Mouse (Mus musculus): ENCODE measurements at regions not wholly inside any gene's neighbourhood (a gene's known extent, or its start where the extent isn't known, plus 50 kb on each side); places are given as distances from the start of the nearest gene placed in this dataset.

DNA sequence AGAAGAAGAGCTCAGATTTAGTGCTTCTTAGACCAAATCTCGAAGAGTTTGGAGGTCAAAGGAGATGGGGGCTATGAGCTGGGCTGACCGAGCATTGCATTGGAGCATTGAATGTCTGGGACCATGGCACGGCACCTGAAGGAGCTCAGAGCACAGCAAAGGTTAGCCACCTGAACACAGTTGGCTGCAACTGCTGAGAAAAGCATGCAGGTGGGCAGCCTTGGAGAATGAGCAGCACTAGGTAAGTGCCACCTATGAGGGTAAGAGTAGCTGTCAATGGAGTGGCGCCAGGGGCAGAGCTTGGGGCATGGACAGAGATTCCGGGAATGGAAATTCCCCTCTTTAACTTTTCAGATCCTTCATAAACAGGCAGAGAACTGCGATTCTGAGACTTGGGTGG, 305.7 kb downstream of the Fut8 start:
- H3K4me1 ChIP-seq (ENCODE audit: control insufficient read depth, insufficient read depth, insufficient read length, low read length) = no peaks in the 10 kb centered on the region
- no peak overlapping the region for H3K4me3 ChIP-seq (ENCODE audit: insufficient read depth, low read depth, low read length)
- H3K27ac ChIP-seq (replicated peaks; ENCODE audit: low read depth, low read length) = no peak overlapping the region

GRCm38 (mm10) chr12:77546165-77546564, 308.2 kb downstream of the Fut8 start:
- Histone ChIP-seq H3K27ac (replicated peaks; ENCODE audit: low read depth, low read length) (no peak overlapping the region), H3K4me3 (ENCODE audit: insufficient read depth, low read depth, low read length) (no peak overlapping the region), H3K4me1 (ENCODE audit: control insufficient read depth, insufficient read depth, insufficient read length, low read length) (no peaks in the 10 kb centered on the region)

- Histone ChIP-seq H3K27ac (replicated peaks; ENCODE audit: low read depth, low read length) (no peak overlapping the region), H3K4me3 (ENCODE audit: insufficient read depth, low read depth, low read length) (no peak overlapping the region), H3K4me1 (ENCODE audit: control insufficient read depth, insufficient read depth, insufficient read length, low read length) (no peaks in the 10 kb centered on the region)
Measured at GRCm38 (mm10) chr12:77568286-77568685, 330.4 kb downstream of the Fut8 start.

GRCm38 (mm10) chr12:77570501-77570900, 332.6 kb downstream of the Fut8 start:
- Histone ChIP-seq H3K4me1 (ENCODE audit: control insufficient read depth, insufficient read depth, insufficient read length, low read length) (no peaks in the 10 kb centered on the region), H3K4me3 (ENCODE audit: insufficient read depth, low read depth, low read length) (no peak overlapping the region), H3K27ac (replicated peaks; ENCODE audit: low read depth, low read length) (no peak overlapping the region)

DNA sequence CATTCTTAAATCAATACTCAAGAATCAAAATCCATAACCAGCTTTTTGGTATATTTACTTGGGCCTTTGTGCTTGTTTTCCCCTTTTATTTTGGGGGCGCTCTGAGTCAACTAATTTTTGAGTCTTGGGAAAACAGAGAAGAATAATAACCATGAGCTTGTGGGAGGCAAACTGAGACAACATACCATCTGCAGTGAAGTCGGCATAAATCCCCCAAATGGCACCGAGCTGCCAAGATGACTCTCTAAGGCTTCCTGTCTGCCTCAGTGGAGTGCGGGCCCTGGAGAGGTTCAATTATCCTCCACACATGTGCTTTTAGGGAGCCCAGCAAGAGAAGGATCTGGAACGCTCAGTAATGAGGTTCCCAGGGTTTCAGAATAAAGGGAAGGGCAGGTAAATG, 333.1 kb downstream of the Fut8 start:
- Histone ChIP-seq H3K4me1 (ENCODE audit: control insufficient read depth, insufficient read depth, insufficient read length, low read length) (no peaks in the 10 kb centered on the region), H3K27ac (replicated peaks; ENCODE audit: low read depth, low read length) (no peak overlapping the region), H3K4me3 (ENCODE audit: insufficient read depth, low read depth, low read length) (no peak overlapping the region)

DNA sequence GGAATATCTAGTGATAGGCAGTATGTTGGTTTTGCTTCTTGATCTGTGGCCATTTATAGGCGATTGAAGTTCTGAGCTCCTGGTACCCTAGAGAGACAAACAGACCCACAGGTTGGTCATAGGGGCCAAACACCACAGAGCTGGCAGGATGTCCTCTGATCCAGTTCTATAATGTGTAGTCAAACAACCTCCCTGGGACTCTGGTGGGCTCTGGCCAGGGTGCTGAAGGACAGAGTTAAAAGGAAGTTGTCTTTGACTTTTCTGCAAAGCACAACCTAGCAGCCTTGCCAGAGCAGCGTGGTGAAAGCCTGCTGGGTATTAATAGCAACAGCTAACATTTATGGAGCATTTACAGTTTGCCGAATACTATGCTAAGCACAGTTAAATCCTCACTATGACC, 337.1 kb downstream of the Fut8 start:
- H3K4me1 ChIP-seq (ENCODE audit: control insufficient read depth, insufficient read depth, insufficient read length, low read length) = no peaks in the 10 kb centered on the region
- H3K4me3 ChIP-seq (ENCODE audit: insufficient read depth, low read depth, low read length) = no peak overlapping the region

DNA sequence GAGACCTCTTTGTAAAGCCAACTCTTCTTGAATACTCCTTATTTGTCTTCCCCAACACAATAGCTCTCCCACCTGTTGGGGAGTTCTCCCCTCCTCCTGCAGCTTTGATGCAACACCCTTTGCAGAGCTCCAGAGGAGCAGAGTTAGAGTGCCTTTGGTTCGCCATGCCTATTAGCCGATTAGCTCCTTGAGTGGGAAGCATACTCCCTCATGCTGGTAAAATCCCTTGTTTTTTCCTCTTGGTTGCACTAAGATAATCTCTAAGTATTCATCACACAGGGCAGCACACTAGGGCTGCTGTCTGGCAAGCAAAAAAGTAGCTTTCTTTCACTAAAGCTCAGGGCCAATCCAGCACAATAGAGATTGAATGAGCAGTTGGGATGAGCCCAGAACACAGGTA, 350.4 kb downstream of the Fut8 start:
- H3K27ac ChIP-seq (replicated peaks; ENCODE audit: low read depth, low read length) = no peak overlapping the region
- H3K4me3 ChIP-seq (ENCODE audit: insufficient read depth, low read depth, low read length) = no peak overlapping the region
- H3K4me1 ChIP-seq (ENCODE audit: control insufficient read depth, insufficient read depth, insufficient read length, low read length) = no peaks in the 10 kb centered on the region

More for the DNA sequence above, 337.1 kb downstream of the Fut8 start:
- H3K27ac ChIP-seq (replicated peaks; ENCODE audit: low read depth, low read length) = no peak overlapping the region

GRCm38 (mm10) chr12:77589416-77589815, 351.5 kb downstream of the Fut8 start:
- H3K27ac ChIP-seq (replicated peaks; ENCODE audit: low read depth, low read length) = no peak overlapping the region
- no peaks in the 10 kb centered on the region for H3K4me1 ChIP-seq (ENCODE audit: control insufficient read depth, insufficient read depth, insufficient read length, low read length)
- no peak overlapping the region for H3K4me3 ChIP-seq (ENCODE audit: insufficient read depth, low read depth, low read length)

DNA sequence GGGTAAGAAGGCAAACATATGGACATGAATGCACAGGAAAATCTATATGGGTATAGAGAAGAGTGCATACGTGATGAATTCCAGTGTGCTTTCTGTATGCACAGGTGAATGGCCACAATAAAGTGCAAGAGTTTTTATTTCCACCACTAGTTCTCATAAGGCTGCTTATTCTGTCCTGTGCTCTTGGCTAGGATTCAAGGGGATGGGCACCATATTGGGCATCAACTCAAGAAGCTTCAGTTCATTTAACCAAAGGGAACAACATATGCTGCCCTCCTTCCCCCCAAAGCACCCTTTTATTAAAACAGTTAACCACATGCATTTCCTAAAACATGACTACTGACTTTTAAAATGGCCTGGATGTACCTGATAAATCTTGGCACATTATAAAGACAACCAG, 356.2 kb downstream of the Fut8 start:
- Histone ChIP-seq H3K4me1 (ENCODE audit: control insufficient read depth, insufficient read depth, insufficient read length, low read length) (no peaks in the 10 kb centered on the region), H3K27ac (replicated peaks; ENCODE audit: low read depth, low read length) (no peak overlapping the region)

DNA sequence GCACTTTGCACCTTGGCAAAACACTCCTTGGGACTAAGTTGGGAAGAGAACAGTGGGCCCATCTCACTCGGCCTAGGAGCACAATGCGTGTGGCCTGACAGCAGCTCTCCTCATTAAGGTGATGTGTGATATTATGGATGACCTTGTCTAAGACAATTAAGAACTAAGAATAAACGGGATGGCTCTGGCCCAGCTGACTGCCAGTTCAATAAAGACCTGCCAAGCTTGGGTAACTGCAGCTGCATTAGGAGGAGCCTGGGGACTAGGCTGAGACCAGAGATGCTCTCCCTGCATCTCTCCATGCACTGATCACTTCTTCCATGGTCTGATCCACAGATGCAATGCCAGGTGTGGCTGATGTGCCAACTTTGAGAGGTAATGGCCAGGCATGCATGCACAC, 356.7 kb downstream of the Fut8 start:
- no peaks in the 10 kb centered on the region for H3K4me1 ChIP-seq (ENCODE audit: control insufficient read depth, insufficient read depth, insufficient read length, low read length)
- H3K4me3 ChIP-seq (ENCODE audit: insufficient read depth, low read depth, low read length) = no peak overlapping the region

More for the DNA sequence above, 356.2 kb downstream of the Fut8 start:
- H3K4me3 ChIP-seq (ENCODE audit: insufficient read depth, low read depth, low read length) = no peak overlapping the region

GRCm38 (mm10) chr12:77595821-77596220, 357.9 kb downstream of the Fut8 start:
- Histone ChIP-seq H3K4me3 (ENCODE audit: insufficient read depth, low read depth, low read length) (no peak overlapping the region), H3K4me1 (ENCODE audit: control insufficient read depth, insufficient read depth, insufficient read length, low read length) (no peaks in the 10 kb centered on the region), H3K27ac (replicated peaks; ENCODE audit: low read depth, low read length) (no peak overlapping the region)

More for the DNA sequence above, 356.7 kb downstream of the Fut8 start:
- no peak overlapping the region for H3K27ac ChIP-seq (replicated peaks; ENCODE audit: low read depth, low read length)

GRCm38 (mm10) chr12:77596676-77597075, 358.8 kb downstream of the Fut8 start:
- Histone ChIP-seq H3K27ac (replicated peaks; ENCODE audit: low read depth, low read length) (no peak overlapping the region), H3K4me3 (ENCODE audit: insufficient read depth, low read depth, low read length) (no peak overlapping the region), H3K4me1 (ENCODE audit: control insufficient read depth, insufficient read depth, insufficient read length, low read length) (no peaks in the 10 kb centered on the region)

DNA sequence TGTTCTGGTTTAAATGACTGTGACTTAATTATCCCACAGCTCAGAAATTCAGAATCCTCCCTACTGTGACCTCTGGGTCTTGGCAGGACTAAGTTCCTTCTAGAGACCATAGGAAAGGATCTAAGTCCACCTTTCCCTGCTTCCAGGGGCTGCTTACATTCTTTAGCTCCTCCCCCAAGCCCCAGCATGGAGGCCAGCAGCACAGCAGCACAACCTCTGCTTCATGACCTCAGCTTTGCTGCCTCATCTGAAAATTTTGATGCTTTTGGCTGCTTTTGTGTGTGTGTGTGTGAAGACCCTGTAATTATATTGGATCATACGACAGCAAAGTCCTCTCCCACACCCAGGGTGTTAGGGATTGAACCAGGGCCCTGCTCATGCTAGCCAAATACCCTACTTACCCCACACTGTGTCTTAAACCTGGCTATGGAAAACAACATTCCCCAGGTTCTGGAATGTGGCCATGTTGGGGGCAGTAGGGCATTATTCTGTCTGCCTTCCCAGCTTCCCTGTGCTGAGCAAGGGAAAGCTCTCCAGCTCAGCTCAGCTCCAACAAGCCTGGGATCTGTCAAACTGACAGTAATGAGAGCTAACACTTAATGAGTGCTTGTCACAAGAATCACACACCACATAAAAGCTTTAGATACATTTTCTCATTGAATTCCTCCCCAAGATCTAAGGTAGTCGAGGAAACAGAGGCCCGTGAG, 359.9 kb downstream of the Fut8 start:
- no peaks in the 10 kb centered on the region for H3K4me1 ChIP-seq (ENCODE audit: control insufficient read depth, insufficient read depth, insufficient read length, low read length)
- no peak overlapping the region for H3K4me3 ChIP-seq (ENCODE audit: insufficient read depth, low read depth, low read length)
- H3K27ac ChIP-seq (replicated peaks; ENCODE audit: low read depth, low read length) = no peak overlapping the region

GRCm38 (mm10) chr12:77598334-77598715, 360.4 kb downstream of the Fut8 start:
- H3K4me3 ChIP-seq (ENCODE audit: insufficient read depth, low read depth, low read length) = no peak overlapping the region
- H3K4me1 ChIP-seq (ENCODE audit: control insufficient read depth, insufficient read depth, insufficient read length, low read length) = no peaks in the 10 kb centered on the region
- H3K27ac ChIP-seq (replicated peaks; ENCODE audit: low read depth, low read length) = no peak overlapping the region

- Histone ChIP-seq H3K4me1 (ENCODE audit: control insufficient read depth, insufficient read depth, insufficient read length, low read length) (no peaks in the 10 kb centered on the region), H3K4me3 (ENCODE audit: insufficient read depth, low read depth, low read length) (no peak overlapping the region), H3K27ac (replicated peaks; ENCODE audit: low read depth, low read length) (no peak overlapping the region)
Measured at GRCm38 (mm10) chr12:77599391-77599790, 361.5 kb downstream of the Fut8 start.

GRCm38 (mm10) chr12:77603832-77604501, 366.0 kb downstream of the Fut8 start:
- Histone ChIP-seq H3K4me1 (ENCODE audit: control insufficient read depth, insufficient read depth, insufficient read length, low read length) (no peaks in the 10 kb centered on the region), H3K27ac (replicated peaks; ENCODE audit: low read depth, low read length) (no peak overlapping the region), H3K4me3 (ENCODE audit: insufficient read depth, low read depth, low read length) (no peak overlapping the region)

Data from brown adipose tissue, adult 24 weeks (tissue).